Mouse (Mus musculus) left cerebral cortex, postnatal 36 days (tissue): ENCODE measurements around the gene Cwf19l2. TPM values are rescaled to one million over a fixed set of nuclear protein-coding genes. Genes with fewer than 3 reads are reported as not detected.
"Not testable (repeated sequence)": the region's sequence is repeated elsewhere in the genome, so short reads cannot be mapped to it uniquely, and the experiment has no call there.

ENCODE experiments used
- DNase-seq, 2 experiments: peaks; one replicate each; pipeline ENCODE4 v3.0.0; 2021 to 2022; ENCODE audit warnings: low spot score in 2 of 2, mixed read lengths in 1 of 2
- intact Hi-C: fragments of 180-260 bp; cut with DNase I; formaldehyde crosslinking; loops from one replicate; pipeline ENCODE4 v1.15.1; 2025
- total RNA-seq, 2 experiments: library from RNA; stranded (reverse); gene quantifications; 2 replicates each; pipeline ENCODE4 v1.2.3; 2021

Gene Cwf19l2
- 10 to 100 TPM; 13.6 to 22.5 TPM for total RNA-seq

DNA sequence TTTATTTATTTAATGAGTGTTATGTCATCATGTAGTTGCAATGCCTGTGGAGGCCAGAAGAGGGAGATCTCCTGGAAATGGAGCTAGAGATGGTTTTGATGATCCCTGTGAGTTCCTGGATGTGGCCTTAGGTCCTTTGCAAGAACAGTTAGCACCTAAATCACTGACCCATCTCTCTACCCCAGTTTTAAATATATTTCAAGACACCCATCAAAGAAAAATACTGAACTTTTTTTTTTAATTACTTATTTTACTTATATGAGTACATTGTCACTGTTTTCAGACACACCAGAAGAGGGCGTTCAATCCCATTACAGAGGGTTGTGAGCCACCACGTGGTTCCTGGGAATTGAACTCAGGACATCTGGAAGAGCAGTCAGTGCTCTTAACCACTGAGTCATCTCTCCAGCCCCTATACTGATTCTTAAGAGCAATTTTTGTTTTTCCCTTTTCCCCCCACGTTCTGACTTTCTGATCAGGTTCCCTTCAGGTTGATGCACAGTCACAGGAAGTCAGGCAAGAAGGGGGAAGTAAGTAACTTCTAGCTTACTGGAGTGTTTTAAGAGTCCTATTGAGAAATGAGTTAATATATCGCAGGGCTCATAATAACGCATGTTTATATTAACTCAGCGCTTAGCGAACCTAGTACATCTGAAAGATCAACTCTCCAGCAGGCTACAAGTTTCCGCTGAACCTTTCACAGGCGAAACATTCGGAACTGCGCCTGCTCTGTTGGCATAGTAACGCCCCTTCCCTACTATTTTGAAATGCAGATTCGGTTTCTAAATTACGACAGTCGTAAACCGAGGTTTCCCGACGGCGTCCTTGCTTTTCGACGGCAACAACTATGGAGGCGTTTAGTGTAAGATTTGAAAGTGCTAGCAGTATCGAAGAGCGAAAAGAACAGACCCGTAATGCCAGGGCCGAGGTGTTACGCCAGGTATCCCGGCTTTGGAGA is at the start of gene Cwf19l2:
Gene Cwf19l2, plus strand, starts transcription at position 342 of the 958 bp plus-strand sequence.
- peak; percentile 82 to 83 for DNase-seq
- intact Hi-C loops: loop anchor here (5.0 kb wide), 1 partner anchor 904 kb away; the partner anchor contains the start of genes Aasdhppt and Kbtbd3

GRCm38 (mm10) chr9:3376323-3376722 is 27.1 kb upstream of the Cwf19l2 start:
- intact Hi-C loops, DNase-seq: not testable (repeated sequence)

DNA sequence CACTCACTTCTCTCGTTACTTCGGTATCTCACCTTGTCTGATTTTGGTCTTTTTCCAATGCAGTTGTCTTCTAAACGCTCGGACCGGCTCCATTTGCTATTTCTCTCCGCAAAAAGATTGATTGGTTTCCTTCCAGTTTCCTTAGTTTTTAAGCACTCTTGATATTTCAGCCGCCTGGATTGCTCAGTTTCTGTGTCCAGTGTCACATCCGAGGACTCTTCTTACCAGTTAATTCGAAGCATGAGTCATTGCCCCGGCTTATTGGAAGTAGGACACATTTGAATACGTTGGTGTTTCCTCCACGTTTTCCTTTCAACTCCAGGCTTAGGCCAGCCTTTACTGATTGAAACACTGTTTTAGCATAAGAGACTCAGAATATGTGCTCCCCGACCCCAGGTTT is 980 bp downstream of the Cwf19l2 start:
- intact Hi-C loops: loop anchor here (5.0 kb wide), 1 partner anchor 903 kb away; the partner anchor contains the start of genes Aasdhppt and Kbtbd3
- DNase-seq: peak in 1 of 2 experiments; percentile 13

DNA sequence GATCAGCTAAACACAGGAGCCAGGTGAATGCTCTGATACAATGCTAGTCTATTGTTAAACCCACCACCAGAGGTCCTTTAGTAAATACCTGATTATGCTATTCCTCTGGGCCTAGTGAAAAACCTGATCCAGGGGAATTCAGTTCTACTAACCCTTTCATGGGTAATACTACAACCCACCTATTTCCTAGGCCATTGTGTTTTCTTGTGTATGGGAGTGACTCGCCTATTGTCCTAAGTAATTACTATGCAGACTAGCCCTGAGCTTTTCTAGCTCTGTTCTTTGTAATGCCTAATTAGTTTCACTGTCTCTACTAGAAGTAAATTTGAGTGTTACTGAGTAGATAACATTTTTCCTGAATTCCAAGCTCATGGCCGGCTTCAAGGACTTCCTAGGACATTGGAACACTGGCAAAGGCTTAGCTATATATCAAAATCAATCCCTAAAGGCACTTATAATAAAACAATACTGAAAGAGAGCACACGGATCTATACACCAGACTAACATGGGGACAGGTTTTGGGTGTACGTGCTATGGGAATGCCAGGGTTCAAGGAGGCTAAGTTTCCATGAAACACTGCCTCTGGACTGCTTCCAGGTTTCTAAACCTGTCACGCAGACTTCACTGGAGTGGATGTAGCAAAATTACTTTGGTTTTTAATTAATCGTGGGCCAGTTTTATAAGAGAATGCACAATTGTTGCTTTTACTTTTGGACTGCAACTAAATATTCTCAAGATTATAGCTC is 36.3 kb downstream of the Cwf19l2 start:
- DNase-seq, intact Hi-C loops: not testable (repeated sequence)

DNA sequence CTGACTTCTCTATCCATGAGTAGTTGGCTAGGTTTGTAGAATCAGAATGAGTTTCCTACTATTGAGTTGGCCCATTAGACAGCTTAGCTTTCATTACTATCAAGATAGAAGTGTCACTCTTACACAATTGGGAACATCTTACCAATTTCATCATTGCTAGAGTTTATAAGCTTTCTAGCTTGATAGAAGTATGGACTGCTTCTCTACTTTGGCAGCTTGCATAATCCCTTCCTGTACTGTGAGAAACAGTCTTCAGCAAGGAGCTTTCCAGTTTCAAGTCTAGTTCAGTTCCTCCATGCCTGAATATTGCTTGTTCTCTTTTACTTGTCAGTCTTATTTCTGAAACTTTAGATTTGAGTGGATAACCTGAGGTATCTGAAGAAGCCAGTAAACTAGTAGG is 68.5 kb downstream of the Cwf19l2 start:
- no peak for DNase-seq
- intact Hi-C loops: no loop called here

- DNase-seq: no peak
- intact Hi-C loops: no loop called here
Observed at GRCm38 (mm10) chr9:3518645-3519044, 115.3 kb downstream of the Cwf19l2 start.

DNA sequence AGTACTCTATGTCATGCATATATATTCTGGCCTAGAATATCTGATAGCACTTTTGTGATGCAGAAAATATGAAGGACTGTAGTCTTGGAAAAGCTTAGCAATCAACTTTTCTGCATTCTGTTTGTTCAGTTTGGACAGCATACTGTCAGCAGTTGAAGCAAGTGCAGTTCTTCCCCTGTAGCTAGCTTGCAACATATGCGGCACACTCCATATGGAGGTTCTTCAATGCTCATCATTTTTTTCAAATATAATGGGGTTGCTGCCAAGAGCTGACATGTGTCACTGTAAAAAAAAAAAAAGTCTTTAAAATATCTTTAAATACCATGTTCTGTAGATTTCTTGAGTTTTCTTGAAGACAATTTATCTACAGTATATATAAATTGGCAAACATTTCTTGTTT is 115.8 kb downstream of the Cwf19l2 start:
- intact Hi-C loops: no loop called here

DNA sequence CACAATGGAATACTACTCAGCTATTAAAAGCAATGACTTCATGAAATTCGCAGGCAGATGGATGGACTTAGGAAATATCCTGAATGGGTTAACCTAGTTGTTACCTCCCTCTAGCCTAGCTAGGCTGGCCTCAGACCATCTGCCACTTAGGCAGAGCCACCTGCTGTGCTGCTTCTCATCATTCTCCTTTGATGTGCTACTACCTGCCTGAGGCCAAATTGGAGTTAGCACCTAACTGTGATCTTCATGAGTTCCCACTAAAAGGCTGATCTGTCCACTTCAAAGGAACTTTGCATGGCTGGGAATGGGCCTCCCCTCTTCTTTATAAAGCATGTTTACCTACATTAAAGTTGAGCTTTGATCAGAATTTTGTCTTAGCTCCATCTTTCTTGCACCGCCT is 117.6 kb downstream of the Cwf19l2 start:
- DNase-seq: no peak
- intact Hi-C loops: no loop called here

More for the DNA sequence above, 115.8 kb downstream of the Cwf19l2 start:
- DNase-seq: no peak

Other genes starting within 250 kb of the Cwf19l2 start
- gene Alkbh8, start 68.5 kb upstream of the Cwf19l2 start, total RNA-seq: 10 to 100 TPM; 44.1 to 44.3 TPM
- 10 to 100 TPM; 93.4 to 98.5 TPM for gene Gucy1a2, start 129.2 kb downstream of the Cwf19l2 start, total RNA-seq